Mouse (Mus musculus) bone marrow, adult 2 months (tissue): ENCODE measurements around the gene Nin.

Source experiments
- CTCF ChIP-seq: fragments of 200-500 bp; IDR thresholded peaks from 2 replicates; pipeline ENCODE4 v1.5.1; 2011; ENCODE audit warnings: low read length, control low read depth; ENCODE audit not compliant: control insufficient read depth, insufficient read depth
- POLR2A ChIP-seq: fragments of 200-500 bp; IDR thresholded peaks from 2 replicates; pipeline ENCODE4 v1.6.1; 2011; ENCODE audit warnings: low read depth, mild to moderate bottlenecking, control low read depth, low read length, borderline replicate concordance; ENCODE audit not compliant: control insufficient read depth

- TF ChIP-seq POLR2A, result no peak
- no peak for TF ChIP-seq CTCF
These were observed 7.6 kb downstream of the Nin start for GRCm38 (mm10) chr12:70105885-70106284.
